Mouse (Mus musculus): ENCODE results near the gene Btf3. TPM values are rescaled to one million over a fixed set of nuclear protein-coding genes. Genes with fewer than 3 reads are reported as not detected.

The Btf3 gene
- polyA plus RNA-seq (2015; fragmentation: Nextera tagmentation; extraction: Ambion mirVana): 584 and 625 TPM in 2 replicates

GRCm38 (mm10) chr13:98316480-98317245 lies at the start of gene Btf3:
Gene Btf3 (minus strand): TSS chr13:98317006.
- ATAC-seq: peak; percentile 96
- Histone ChIP-seq H3K4me1 (replicated peaks) (peaks cover 27% of the 10 kb centered on the region), H3K4me2 (replicated peaks) (peak within 1 kb of the TSS; percentile 75), H3K27me3 (no peaks in the 10 kb centered on the region), H3K9ac (replicated peaks) (peak within 1 kb of the TSS; percentile 97), H3K9me3 (no peaks in the 10 kb centered on the region), H3K27ac (peak within 1 kb of the TSS; percentile 90), H3K36me3 (peaks cover 17% of the 10 kb centered on the region), H3K4me3 (replicated peaks) (peak within 1 kb of the TSS; percentile 98)
- under 1% methylated on average over 84 of the region's 90 CpGs for WGBS

GRCm38 (mm10) chr13:98365766-98366421 lies 49.1 kb upstream of the Btf3 start:
- Histone ChIP-seq H3K4me2 (replicated peaks) (peak overlapping the region; percentile 44), H3K9ac (replicated peaks) (no peak overlapping the region), H3K27me3 (peaks cover 93% of the 10 kb centered on the region), H3K4me3 (replicated peaks) (peak overlapping the region; percentile 21), H3K9me3 (no peaks in the 10 kb centered on the region), H3K36me3 (no peaks in the 10 kb centered on the region), H3K4me1 (replicated peaks) (peaks cover 10% of the 10 kb centered on the region), H3K27ac (no peak overlapping the region)
- WGBS: under 1% methylated on average over 52 of the region's 52 CpGs
- ATAC-seq: peak; percentile 66

DNA sequence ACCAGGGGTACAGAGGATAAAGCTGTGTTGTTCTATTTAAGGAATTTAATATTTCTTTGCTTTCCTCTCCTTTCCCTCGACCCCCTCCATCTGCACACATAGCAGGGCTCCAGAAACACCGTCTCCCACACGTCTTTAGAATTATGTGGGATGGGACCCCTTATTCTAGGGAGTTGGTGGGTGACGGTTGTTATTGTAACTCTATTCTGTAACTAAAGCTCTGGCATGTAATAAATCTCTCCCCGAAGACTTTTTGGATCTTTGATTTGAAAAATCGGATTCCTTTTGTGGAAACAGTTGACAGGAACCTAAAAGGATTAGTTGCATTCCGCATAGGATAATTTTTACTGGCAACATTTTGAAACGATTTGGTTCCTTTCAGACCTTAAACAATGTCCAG lies 48.3 kb upstream of the Btf3 start:
- Histone ChIP-seq H3K4me3 (replicated peaks) (no peak overlapping the region), H3K36me3 (no peaks in the 10 kb centered on the region), H3K9me3 (no peaks in the 10 kb centered on the region), H3K27me3 (peaks cover 93% of the 10 kb centered on the region), H3K4me2 (replicated peaks) (no peak overlapping the region), H3K4me1 (replicated peaks) (peaks cover 10% of the 10 kb centered on the region), H3K27ac (no peak overlapping the region), H3K9ac (replicated peaks) (no peak overlapping the region)
- under 1% methylated on average over 8 of the region's 8 CpGs for WGBS
- no peak for ATAC-seq

GRCm38 (mm10) chr13:98363046-98363445 lies 46.2 kb upstream of the Btf3 start:
- Histone ChIP-seq H3K9me3 (no peaks in the 10 kb centered on the region), H3K4me2 (replicated peaks) (no peak overlapping the region), H3K36me3 (no peaks in the 10 kb centered on the region), H3K27ac (no peak overlapping the region), H3K9ac (replicated peaks) (no peak overlapping the region), H3K27me3 (peaks cover 93% of the 10 kb centered on the region), H3K4me1 (replicated peaks) (peaks cover 20% of the 10 kb centered on the region), H3K4me3 (replicated peaks) (no peak overlapping the region)
- WGBS: 8% methylated on average over 4 of the region's 4 CpGs
- no peak for ATAC-seq

GRCm38 (mm10) chr13:98361161-98361560 lies 44.4 kb upstream of the Btf3 start:
- no peak overlapping the region for H3K27ac ChIP-seq
- ATAC-seq: no peak
- peaks cover 87% of the 10 kb centered on the region for H3K27me3 ChIP-seq

GRCm38 (mm10) chr13:98360391-98360790 lies 43.6 kb upstream of the Btf3 start:
- Histone ChIP-seq H3K27ac (no peak overlapping the region), H3K4me3 (replicated peaks) (no peak overlapping the region), H3K4me2 (replicated peaks) (no peak overlapping the region), H3K27me3 (peaks cover 88% of the 10 kb centered on the region), H3K9ac (replicated peaks) (no peak overlapping the region), H3K4me1 (replicated peaks) (peaks cover 19% of the 10 kb centered on the region), H3K36me3 (no peaks in the 10 kb centered on the region), H3K9me3 (no peaks in the 10 kb centered on the region)
- WGBS: 5% methylated on average over 6 of the region's 6 CpGs
- no peak for ATAC-seq

More at GRCm38 (mm10) chr13:98361161-98361560, 44.4 kb upstream of the Btf3 start:
- H3K4me3 ChIP-seq (replicated peaks): no peak overlapping the region
- no peaks in the 10 kb centered on the region for H3K9me3 ChIP-seq
- no peak overlapping the region for H3K4me2 ChIP-seq (replicated peaks)
- 7% methylated on average over 5 of the region's 5 CpGs for WGBS
- no peak overlapping the region for H3K9ac ChIP-seq (replicated peaks)
- peaks cover 17% of the 10 kb centered on the region for H3K4me1 ChIP-seq (replicated peaks)
- H3K36me3 ChIP-seq: no peaks in the 10 kb centered on the region

DNA sequence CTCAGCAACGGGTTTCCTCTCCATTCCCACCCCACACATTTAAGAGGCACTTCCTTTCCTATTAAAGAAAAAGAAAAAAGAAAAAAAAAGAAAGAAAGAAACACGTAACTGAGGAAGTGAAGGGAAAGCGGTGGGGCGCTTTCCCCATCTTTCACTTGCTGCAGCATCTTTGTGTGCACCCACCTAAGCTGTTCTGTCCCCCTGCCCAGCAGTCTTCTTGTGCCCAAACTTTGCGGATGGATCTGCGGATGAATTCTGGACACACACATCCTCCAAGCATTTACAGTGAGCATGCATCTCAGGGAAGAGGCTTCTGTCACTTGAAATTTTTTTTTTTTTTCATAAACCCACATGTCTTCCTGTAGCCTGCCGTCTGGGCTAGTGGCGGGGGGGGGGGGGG lies 42.5 kb upstream of the Btf3 start:
- WGBS: 1% methylated on average over 6 of the region's 8 CpGs
- H3K4me2 ChIP-seq (replicated peaks): no peak overlapping the region
- no peak overlapping the region for H3K4me3 ChIP-seq (replicated peaks)
- H3K9ac ChIP-seq (replicated peaks): no peak overlapping the region
- H3K9me3 ChIP-seq: no peaks in the 10 kb centered on the region
- peaks cover 88% of the 10 kb centered on the region for H3K27me3 ChIP-seq
- ATAC-seq: no peak
- no peak overlapping the region for H3K27ac ChIP-seq
- peaks cover 29% of the 10 kb centered on the region for H3K4me1 ChIP-seq (replicated peaks)
- H3K36me3 ChIP-seq: no peaks in the 10 kb centered on the region

GRCm38 (mm10) chr13:98358424-98359181 lies 41.8 kb upstream of the Btf3 start:
- no peaks in the 10 kb centered on the region for H3K36me3 ChIP-seq
- ATAC-seq: peak; percentile 38; the same call in 1 of the 2 replicates
- WGBS: 2% methylated on average over 23 of the region's 23 CpGs
- H3K9ac ChIP-seq (replicated peaks): no peak overlapping the region
- H3K4me1 ChIP-seq (replicated peaks): peaks cover 35% of the 10 kb centered on the region
- H3K9me3 ChIP-seq: no peaks in the 10 kb centered on the region
- peaks cover 90% of the 10 kb centered on the region for H3K27me3 ChIP-seq
- H3K4me3 ChIP-seq (replicated peaks): 0 out of 2 replicates have a peak overlapping the region, but pooled peaks have one; percentile 17
- H3K4me2 ChIP-seq (replicated peaks): peak overlapping the region; percentile 16
- H3K27ac ChIP-seq: peak overlapping the region; percentile 44; the same call in 1 of the 2 replicates

DNA sequence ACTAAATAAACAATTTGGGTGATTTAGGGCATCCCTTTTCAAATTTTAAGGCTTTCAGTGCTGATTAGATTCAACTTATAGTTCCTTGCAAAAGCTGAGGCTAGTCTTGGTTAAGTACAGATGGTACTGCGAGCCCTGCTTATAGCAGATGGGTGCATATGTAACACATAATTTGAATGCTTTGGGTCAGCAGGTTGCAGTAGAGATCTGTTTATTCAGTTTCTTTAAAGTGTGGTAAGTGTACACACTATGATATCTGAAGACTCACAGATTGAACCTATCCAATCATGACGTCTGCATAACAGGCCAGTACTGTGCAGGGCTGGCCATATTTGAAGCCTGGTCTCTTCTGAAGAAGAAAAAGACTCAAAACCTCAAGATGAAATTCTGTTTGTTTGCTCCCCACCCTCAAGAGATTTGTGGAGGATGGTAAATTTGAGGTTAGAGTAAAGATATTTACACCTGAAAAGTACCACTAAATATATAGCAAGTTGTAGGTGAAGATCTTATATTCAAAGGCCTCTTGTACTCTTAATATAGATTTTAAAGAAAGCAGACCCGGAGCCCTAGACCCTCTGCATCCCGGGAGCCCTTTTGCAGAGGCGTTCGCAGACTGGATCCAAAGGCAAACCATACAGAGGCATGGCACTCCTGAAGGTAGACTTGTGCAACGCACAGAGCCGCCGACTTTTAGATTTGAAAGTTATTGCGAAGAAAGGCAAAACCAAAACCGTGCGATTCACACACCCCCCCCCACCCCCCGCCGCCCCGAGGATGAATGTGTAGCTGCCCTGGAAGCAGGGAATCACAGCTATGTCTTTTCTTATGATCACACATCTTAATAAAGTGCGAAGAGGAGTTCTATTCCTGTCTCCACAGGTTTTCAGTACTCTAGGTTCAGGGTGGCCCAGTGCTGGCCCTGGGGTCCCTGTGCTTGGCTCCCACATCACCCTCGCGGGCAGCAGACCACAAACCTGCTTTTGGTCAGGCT lies 40.9 kb upstream of the Btf3 start:
- WGBS: 1% methylated on average over 18 of the region's 18 CpGs
- Histone ChIP-seq H3K9ac (replicated peaks) (no peak overlapping the region), H3K4me1 (replicated peaks) (peaks cover 35% of the 10 kb centered on the region), H3K27me3 (peaks cover 89% of the 10 kb centered on the region), H3K4me2 (replicated peaks) (peak overlapping the region; percentile 16), H3K4me3 (replicated peaks) (peak overlapping the region; percentile 17), H3K27ac (peak overlapping the region; percentile 44; the same call in 1 of the 2 replicates), H3K9me3 (no peaks in the 10 kb centered on the region), H3K36me3 (no peaks in the 10 kb centered on the region)
- ATAC-seq: no peak

DNA sequence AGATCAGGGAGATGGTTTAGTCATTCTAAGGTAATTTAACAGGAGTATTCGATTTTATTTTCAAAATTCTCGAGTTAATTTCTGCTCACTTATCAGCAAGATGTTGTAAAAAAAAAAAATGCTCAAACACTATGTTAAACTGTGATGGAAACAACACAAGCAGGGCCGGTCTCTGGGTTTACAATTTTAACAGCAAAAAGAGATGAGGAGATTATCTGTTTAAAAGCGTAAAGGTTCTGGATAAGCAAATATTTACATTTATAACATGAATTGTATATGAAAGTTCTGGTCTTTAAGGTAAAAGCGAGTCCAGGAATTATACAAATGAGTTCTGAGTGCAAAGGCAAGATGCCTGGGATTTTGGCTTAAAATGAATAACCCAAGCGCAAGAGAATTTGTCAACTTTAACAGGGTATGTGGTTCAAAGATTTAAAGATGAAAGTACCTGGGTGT lies 40.2 kb upstream of the Btf3 start:
- Histone ChIP-seq H3K27me3 (peaks cover 89% of the 10 kb centered on the region), H3K36me3 (no peaks in the 10 kb centered on the region), H3K27ac (no peak overlapping the region), H3K4me3 (replicated peaks) (peak overlapping the region; percentile 17; the same call in 1 of the 2 replicates), H3K9ac (replicated peaks) (no peak overlapping the region), H3K9me3 (no peaks in the 10 kb centered on the region), H3K4me2 (replicated peaks) (no peak overlapping the region), H3K4me1 (replicated peaks) (peaks cover 35% of the 10 kb centered on the region)
- WGBS: 4% methylated on average over 6 of the region's 6 CpGs
- ATAC-seq: no peak
